Mouse (Mus musculus): Measurements from ENCODE around the gene Klra9. TPM values are rescaled to one million over a fixed set of nuclear protein-coding genes. Genes with fewer than 3 reads are reported as not detected.
"Not testable (repeated sequence)": the region's sequence is repeated elsewhere in the genome, so short reads cannot be mapped to it uniquely, and the experiment has no call there.

Klra9 gene
- not detected for polyA plus RNA-seq (2012; fragmentation: generic; extraction: Trizol)

DNA sequence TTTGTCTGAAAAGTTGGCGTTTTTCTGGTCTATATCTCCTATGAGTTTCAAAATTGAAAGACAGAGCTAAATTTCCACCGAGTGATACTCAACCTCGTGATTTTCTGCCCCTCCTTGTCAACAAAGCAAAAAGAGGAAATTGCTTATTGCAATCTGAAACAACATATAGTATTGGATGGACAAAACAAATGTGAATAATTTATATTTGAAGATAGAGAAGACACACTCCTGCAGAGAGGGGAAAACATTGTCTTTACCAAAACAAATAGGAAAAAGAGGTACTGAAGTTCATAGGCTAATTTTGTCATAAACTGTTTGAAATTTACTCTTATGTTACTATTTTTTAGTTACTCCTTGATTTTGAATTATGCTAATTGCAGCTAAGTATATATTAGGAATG is at the start of gene Klra9:
Gene Klra9 (minus strand): TSS at position 101 of the 400 bp plus-strand sequence.
- not testable (repeated sequence) for H3ac ChIP-seq (ENCODE audit: control insufficient read depth, insufficient read length); H3K4me2 ChIP-seq (ENCODE audit: low read depth); H3K36me3 ChIP-seq (ENCODE audit: control insufficient read depth, insufficient read depth)

DNA sequence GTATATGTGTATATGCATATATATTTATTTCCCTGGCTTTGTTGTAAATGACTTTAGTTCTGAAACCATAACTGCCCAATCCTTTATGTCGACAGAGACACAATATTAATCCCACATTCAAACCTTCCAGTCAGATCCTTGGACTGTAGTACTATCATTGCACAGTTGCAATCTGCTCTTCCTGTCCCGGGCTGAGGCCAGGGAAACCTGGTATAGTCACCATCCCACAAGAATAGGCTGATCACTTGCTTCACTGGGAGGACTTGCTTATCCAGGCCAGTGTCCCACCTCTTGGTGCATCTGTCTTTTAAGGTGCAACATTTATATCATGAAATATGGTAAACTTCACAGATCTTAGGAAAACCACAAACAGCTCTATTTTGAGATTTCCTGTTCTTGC is 44.6 kb upstream of the Klra9 start:
- Histone ChIP-seq H3ac (ENCODE audit: control insufficient read depth, insufficient read length) (no peak overlapping the region), H3K4me2 (ENCODE audit: low read depth) (no peak overlapping the region), H3K36me3 (ENCODE audit: control insufficient read depth, insufficient read depth) (no peaks in the 10 kb centered on the region), H3K4me3 (no peak overlapping the region), H3K27me3 (ENCODE audit: control insufficient read depth, insufficient read depth, insufficient read length) (no peaks in the 10 kb centered on the region), H3K79me2 (ENCODE audit: control insufficient read depth, insufficient read depth) (no peaks in the 10 kb centered on the region)
- TF ChIP-seq USF1 (IDR thresholded peaks at IDR 0.05; ENCODE audit: low read depth) (no peak), SRF (IDR thresholded peaks at IDR 0.05; ENCODE audit: control insufficient read depth, insufficient read length, low read depth) (no peak), CEBPB (IDR thresholded peaks at IDR 0.05; ENCODE audit: insufficient read depth, poor library complexity, severe bottlenecking) (no peak), TCF3 (IDR thresholded peaks at IDR 0.05; ENCODE audit: insufficient read length, low read depth) (no peak), MYOG (IDR thresholded peaks at IDR 0.05; ENCODE audit: control insufficient read depth in 1 of 3, insufficient read depth in 1 of 3, insufficient read length in 2 of 3, low read depth in 2 of 3) (no peak), E2F4 (IDR thresholded peaks at IDR 0.05; ENCODE audit: insufficient read depth) (no peak), TCF12 (IDR thresholded peaks at IDR 0.05; ENCODE audit: insufficient read depth, poor library complexity, severe bottlenecking) (no peak), POLR2AphosphoS2 (IDR thresholded peaks at IDR 0.05; ENCODE audit: insufficient read length, low read depth) (no peak), MYOD1 (IDR thresholded peaks at IDR 0.05; ENCODE audit: control insufficient read depth in 1 of 3, insufficient read length in 2 of 3, low read depth in 2 of 3) (no peak), POLR2A (IDR thresholded peaks at IDR 0.05; ENCODE audit: insufficient read length, low read depth) (no peak), REST (IDR thresholded peaks at IDR 0.05; ENCODE audit: insufficient read depth, insufficient read length) (no peak), MAX (IDR thresholded peaks at IDR 0.05; ENCODE audit: low read depth) (no peak)

More for the DNA sequence above, at the start of gene Klra9:
- not testable (repeated sequence) for H3K79me2 ChIP-seq (ENCODE audit: control insufficient read depth, insufficient read depth); H3K27me3 ChIP-seq (ENCODE audit: control insufficient read depth, insufficient read depth, insufficient read length); H3K4me3 ChIP-seq

DNA sequence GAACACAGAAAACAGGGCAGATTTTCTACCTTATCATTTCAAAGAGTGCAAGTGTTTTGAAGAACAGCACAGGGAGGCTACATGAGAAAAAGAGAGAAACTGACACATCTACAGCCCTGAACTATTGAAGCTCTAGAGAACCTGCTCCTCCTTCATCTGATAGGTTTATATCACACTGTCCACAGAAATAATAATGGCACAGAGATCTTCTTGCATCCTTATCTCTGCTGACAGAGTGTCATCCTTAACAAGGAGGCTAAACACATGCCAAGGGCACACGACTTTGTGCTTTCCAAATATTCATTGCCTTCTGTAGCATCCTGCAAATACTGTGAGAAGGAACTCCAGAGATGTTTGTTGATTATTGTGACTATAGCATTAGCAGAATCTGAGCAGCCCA is 43.7 kb upstream of the Klra9 start:
- H3K36me3 ChIP-seq (ENCODE audit: control insufficient read depth, insufficient read depth) = no peaks in the 10 kb centered on the region
- no peaks in the 10 kb centered on the region for H3K27me3 ChIP-seq (ENCODE audit: control insufficient read depth, insufficient read depth, insufficient read length)
- no peaks in the 10 kb centered on the region for H3K79me2 ChIP-seq (ENCODE audit: control insufficient read depth, insufficient read depth)
- H3K4me2 ChIP-seq (ENCODE audit: low read depth) = no peak overlapping the region
- no peak overlapping the region for H3K4me3 ChIP-seq
- no peak overlapping the region for H3ac ChIP-seq (ENCODE audit: control insufficient read depth, insufficient read length)
- TF ChIP-seq SRF (IDR thresholded peaks at IDR 0.05; ENCODE audit: control insufficient read depth, insufficient read length, low read depth) (no peak), E2F4 (IDR thresholded peaks at IDR 0.05; ENCODE audit: insufficient read depth) (no peak), POLR2A (IDR thresholded peaks at IDR 0.05; ENCODE audit: insufficient read length, low read depth) (no peak), USF1 (IDR thresholded peaks at IDR 0.05; ENCODE audit: low read depth) (no peak), TCF3 (IDR thresholded peaks at IDR 0.05; ENCODE audit: insufficient read length, low read depth) (no peak), MYOG (IDR thresholded peaks at IDR 0.05; ENCODE audit: control insufficient read depth in 1 of 3, insufficient read depth in 1 of 3, insufficient read length in 2 of 3, low read depth in 2 of 3) (no peak), TCF12 (IDR thresholded peaks at IDR 0.05; ENCODE audit: insufficient read depth, poor library complexity, severe bottlenecking) (no peak), CEBPB (IDR thresholded peaks at IDR 0.05; ENCODE audit: insufficient read depth, poor library complexity, severe bottlenecking) (no peak), POLR2AphosphoS2 (IDR thresholded peaks at IDR 0.05; ENCODE audit: insufficient read length, low read depth) (no peak), MAX (IDR thresholded peaks at IDR 0.05; ENCODE audit: low read depth) (no peak), MYOD1 (IDR thresholded peaks at IDR 0.05; ENCODE audit: control insufficient read depth in 1 of 3, insufficient read length in 2 of 3, low read depth in 2 of 3) (no peak), REST (IDR thresholded peaks at IDR 0.05; ENCODE audit: insufficient read depth, insufficient read length) (no peak)

DNA sequence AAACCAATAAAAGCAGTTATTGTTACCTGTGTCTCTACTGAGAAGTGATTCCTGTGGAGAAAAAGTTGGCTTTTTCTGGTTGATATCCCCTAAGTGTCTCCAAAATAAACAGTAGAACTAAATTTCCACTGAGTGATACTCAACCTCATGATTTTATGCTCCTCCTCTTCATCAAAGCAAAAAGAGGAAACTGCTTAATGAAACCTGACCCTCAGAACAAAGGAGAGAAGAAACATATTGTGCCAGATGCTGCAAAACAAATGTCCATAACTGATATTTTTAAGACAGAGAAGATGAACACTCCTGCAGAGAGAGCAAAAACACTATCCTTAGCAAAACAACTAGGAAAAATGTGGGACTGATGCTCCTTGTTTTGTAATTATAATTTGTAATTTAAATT is 40.3 kb upstream of the Klra9 start, which contains the start of gene Klra7:
Gene Klra7 (minus strand): TSS at position 101 of the 400 bp plus-strand sequence.
- TF ChIP-seq REST (IDR thresholded peaks at IDR 0.05; ENCODE audit: insufficient read depth, insufficient read length) = no peak
- no peak for TF ChIP-seq SRF (IDR thresholded peaks at IDR 0.05; ENCODE audit: control insufficient read depth, insufficient read length, low read depth)
- TF ChIP-seq MAX (IDR thresholded peaks at IDR 0.05; ENCODE audit: low read depth) = no peak
- no peak for TF ChIP-seq MYOD1 (IDR thresholded peaks at IDR 0.05; ENCODE audit: control insufficient read depth in 1 of 3, insufficient read length in 2 of 3, low read depth in 2 of 3)
- no peak for TF ChIP-seq TCF12 (IDR thresholded peaks at IDR 0.05; ENCODE audit: insufficient read depth, poor library complexity, severe bottlenecking)
- TF ChIP-seq TCF3 (IDR thresholded peaks at IDR 0.05; ENCODE audit: insufficient read length, low read depth) = no peak
- no peak for TF ChIP-seq MYOG (IDR thresholded peaks at IDR 0.05; ENCODE audit: control insufficient read depth in 1 of 3, insufficient read depth in 1 of 3, insufficient read length in 2 of 3, low read depth in 2 of 3)
- no peak for TF ChIP-seq E2F4 (IDR thresholded peaks at IDR 0.05; ENCODE audit: insufficient read depth)
- no peak for TF ChIP-seq POLR2A (IDR thresholded peaks at IDR 0.05; ENCODE audit: insufficient read length, low read depth)
- no peak for TF ChIP-seq USF1 (IDR thresholded peaks at IDR 0.05; ENCODE audit: low read depth)
- TF ChIP-seq CEBPB (IDR thresholded peaks at IDR 0.05; ENCODE audit: insufficient read depth, poor library complexity, severe bottlenecking) = no peak
- TF ChIP-seq POLR2AphosphoS2 (IDR thresholded peaks at IDR 0.05; ENCODE audit: insufficient read length, low read depth) = no peak
- no peaks in the 10 kb centered on the region for H3K79me2 ChIP-seq (ENCODE audit: control insufficient read depth, insufficient read depth)
- no peaks in the 10 kb centered on the region for H3K36me3 ChIP-seq (ENCODE audit: control insufficient read depth, insufficient read depth)

DNA sequence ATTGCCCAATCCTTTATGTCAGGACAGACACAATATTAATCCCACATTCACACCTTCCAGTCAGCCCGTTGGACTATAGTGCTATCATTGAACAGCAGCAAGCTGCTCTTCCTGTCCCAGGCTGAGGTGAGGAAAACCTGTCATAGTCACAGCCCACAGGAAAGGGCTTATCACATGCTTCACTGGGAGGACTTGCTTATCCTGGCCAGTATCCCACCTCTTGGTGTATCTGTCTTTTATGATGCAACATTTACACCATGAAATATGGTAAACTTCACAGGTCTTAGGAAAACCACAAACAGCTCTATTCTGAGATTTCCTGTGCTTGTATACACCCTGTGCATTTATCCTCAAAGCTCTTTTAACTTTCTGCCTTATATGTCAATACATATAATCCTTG is 4.5 kb upstream of the Klra9 start:
- not testable (repeated sequence) for H3ac ChIP-seq (ENCODE audit: control insufficient read depth, insufficient read length); H3K27me3 ChIP-seq (ENCODE audit: control insufficient read depth, insufficient read depth, insufficient read length); H3K36me3 ChIP-seq (ENCODE audit: control insufficient read depth, insufficient read depth); H3K79me2 ChIP-seq (ENCODE audit: control insufficient read depth, insufficient read depth); H3K4me2 ChIP-seq (ENCODE audit: low read depth); H3K4me3 ChIP-seq

More for the DNA sequence above, 40.3 kb upstream of the Klra9 start, which contains the start of gene Klra7:
- Histone ChIP-seq H3K4me2 (ENCODE audit: low read depth) (no peak within 1 kb of the TSS), H3K4me3 (no peak within 1 kb of the TSS), H3K27me3 (ENCODE audit: control insufficient read depth, insufficient read depth, insufficient read length) (no peaks in the 10 kb centered on the region), H3ac (ENCODE audit: control insufficient read depth, insufficient read length) (no peak within 1 kb of the TSS)

DNA sequence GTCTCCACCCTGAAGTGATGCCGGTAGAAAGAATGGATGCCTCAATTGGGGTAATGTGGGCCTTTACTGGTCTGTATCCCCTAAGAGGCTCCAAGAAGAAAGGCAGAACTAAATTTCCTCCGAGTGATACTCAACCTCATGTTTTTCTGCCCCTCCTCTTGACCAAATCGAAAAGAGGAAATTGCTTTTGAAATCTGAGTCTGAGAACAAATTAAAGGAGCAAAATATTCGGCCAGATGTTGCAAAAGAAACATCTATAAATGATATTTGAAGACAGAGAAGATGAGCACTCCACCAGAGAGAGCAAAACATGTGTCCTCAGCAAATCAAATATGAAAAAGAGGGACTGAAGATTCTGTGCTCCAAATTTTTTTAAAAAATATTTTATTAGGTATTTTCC is 63.1 kb downstream of the Klra9 start, which contains the start of gene Klra8:
Gene Klra8 (minus strand): TSS at position 101 of the 400 bp plus-strand sequence.
- H3K79me2 ChIP-seq (ENCODE audit: control insufficient read depth, insufficient read depth); H3K36me3 ChIP-seq (ENCODE audit: control insufficient read depth, insufficient read depth); H3K4me3 ChIP-seq; H3ac ChIP-seq (ENCODE audit: control insufficient read depth, insufficient read length); H3K4me2 ChIP-seq (ENCODE audit: low read depth); H3K27me3 ChIP-seq (ENCODE audit: control insufficient read depth, insufficient read depth, insufficient read length): not testable (repeated sequence)
